21 mouse cellular contexts compared by ENCODE assay signal in the genomic region with DNA sequence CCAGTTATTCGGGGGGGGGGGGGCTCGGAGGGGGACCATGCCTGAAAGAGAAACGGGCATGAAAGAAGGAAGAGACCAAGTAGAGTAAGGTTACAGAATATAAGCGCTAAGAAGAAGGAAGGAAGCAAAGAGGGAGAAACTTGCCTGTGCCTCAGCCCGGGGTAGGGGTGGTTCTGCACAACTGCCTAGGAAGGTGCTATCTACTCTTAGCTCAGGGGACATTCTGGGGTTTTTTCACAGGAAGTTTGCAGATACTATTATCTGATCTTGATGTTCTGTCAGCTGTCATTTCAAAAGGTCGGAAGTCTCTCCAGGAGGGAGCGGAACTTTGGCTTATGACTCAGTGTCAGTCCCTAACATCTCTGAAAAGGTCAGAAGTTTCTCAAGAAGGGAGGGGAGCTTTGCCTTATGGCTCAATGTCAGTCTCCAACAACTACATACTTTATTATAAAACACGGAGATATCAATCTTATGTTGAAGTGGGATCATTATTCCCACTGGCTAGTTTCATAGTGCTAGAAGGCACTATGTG.
DNase-seq lines count a peak whose midpoint lies in the region; ATAC-seq lines count a peak whose summit lies in the region.
"Had no signal": no experiment of that assay in that cellular context is flagged by ENCODE, and none has a peak within 500 bp of the region (broad histone marks: within the 10 kb centered on the region; RNA-seq: fewer than 3 reads in every experiment).

No protein-coding gene starts in this region.

- DNase-seq in 416B (ENCODE audit: low read depth), result peak; percentile 73
- peak; percentile 42 for DNase-seq in CD4-positive, CD25-positive, alpha-beta regulatory T cell, adult 2 months (ENCODE audit: low read depth, low spot score)
- DNase-seq in naive thymus-derived CD4-positive, alpha-beta T cell, adult 2 months (ENCODE audit: low read depth), result peak; percentile 18
- DNase-seq in frontal cortex, postnatal 36 days (ENCODE audit: low spot score in 2 of 2), result no peak
- no peak for DNase-seq in testis, postnatal 10 days (ENCODE audit: low spot score)
- DNase-seq: adrenal gland, postnatal 10 days; adrenal gland, postnatal 36 days; cerebellum, adult 2 months; cerebellum, adult 9-11 months; cerebellum, postnatal 25 days; forebrain, postnatal 0 days; gastrocnemius, postnatal 10 days; gastrocnemius, postnatal 36 days; heart, adult 2 months; heart, postnatal 14 days; heart, postnatal 4 days had no signal

- ATAC-seq in activated CD4-positive, CD25-positive, alpha-beta regulatory T cell, adult 4 months, result peak; percentile 54
- ATAC-seq in megakaryocyte-erythroid progenitor cell, adult 5-6 weeks (replicated peaks; ENCODE audit: low FRiP score, low TSS enrichment, poor library complexity, severe bottlenecking), result no peak
- ATAC-seq: forebrain, embryonic 14.5 days; forebrain, postnatal 0 days; hindbrain, postnatal 0 days; intestine, embryonic 15.5 days had no signal

Comparison
In these comparisons a context has a peak if more than half of its experiments do, and no peak if none do; other contexts are left out.
1. DNase-seq: peak in 416B (single experiment), CD4-positive, CD25-positive, alpha-beta regulatory T cell, adult 2 months (single experiment) and naive thymus-derived CD4-positive, alpha-beta T cell, adult 2 months (single experiment); none in frontal cortex, postnatal 36 days (0 of 2) and testis, postnatal 10 days (single experiment).